Mouse (Mus musculus): ENCODE data around the gene Hs2st1.

- TF ChIP-seq HCFC1 (IDR thresholded peaks at IDR 0.05; ENCODE audit: low read depth, low read length): no peak
- no peak for TF ChIP-seq TAL1 (IDR thresholded peaks at IDR 0.05; ENCODE audit: low read length)
- TF ChIP-seq POLR2A (IDR thresholded peaks at IDR 0.05; ENCODE audit: control insufficient read depth in 1 of 2, insufficient read depth in 1 of 2, low read depth in 1 of 2, low read length in 2 of 2, poor library complexity in 1 of 2): no peak
- no peak for TF ChIP-seq CTCF (IDR thresholded peaks at IDR 0.05 in 2 of 3, conservative IDR thresholded peaks at IDR 0.05 in 1 of 3; ENCODE audit: control insufficient read depth in 1 of 3, insufficient read depth in 1 of 3, low read depth in 2 of 3, low read length in 3 of 3, poor library complexity in 1 of 3, severe bottlenecking in 1 of 3)
- no peak for TF ChIP-seq JUND (IDR thresholded peaks at IDR 0.05; ENCODE audit: low read depth, low read length)
- TF ChIP-seq MAFK (IDR thresholded peaks at IDR 0.05; ENCODE audit: borderline replicate concordance, low read depth, low read length): no peak
- TF ChIP-seq BHLHE40 (IDR thresholded peaks at IDR 0.05; ENCODE audit: borderline replicate concordance, low read depth, low read length): no peak
- TF ChIP-seq CHD1 (IDR thresholded peaks at IDR 0.05; ENCODE audit: low read depth, low read length): no peak
- TF ChIP-seq RAD21 (IDR thresholded peaks at IDR 0.05; ENCODE audit: low read depth, low read length): no peak
- TF ChIP-seq GATA1 (IDR thresholded peaks at IDR 0.05; ENCODE audit: low read depth, low read length): no peak
- TF ChIP-seq ZNF384 (IDR thresholded peaks at IDR 0.05; ENCODE audit: low read depth, low read length): no peak
- no peak for TF ChIP-seq NRF1 (IDR thresholded peaks at IDR 0.05; ENCODE audit: insufficient read depth, low read depth, low read length, poor library complexity, severe bottlenecking)
These were observed 33.6 kb upstream of the Hs2st1 start for GRCm38 (mm10) chr3:144603558-144603957.

All from MEL (cell line).